Mouse (Mus musculus): ENCODE measurements around the gene Ccdc160. TPM values are rescaled to one million over a fixed set of nuclear protein-coding genes. Genes with fewer than 3 reads are reported as not detected.

Ccdc160 gene
- total RNA-seq (2023) = not detected

DNA sequence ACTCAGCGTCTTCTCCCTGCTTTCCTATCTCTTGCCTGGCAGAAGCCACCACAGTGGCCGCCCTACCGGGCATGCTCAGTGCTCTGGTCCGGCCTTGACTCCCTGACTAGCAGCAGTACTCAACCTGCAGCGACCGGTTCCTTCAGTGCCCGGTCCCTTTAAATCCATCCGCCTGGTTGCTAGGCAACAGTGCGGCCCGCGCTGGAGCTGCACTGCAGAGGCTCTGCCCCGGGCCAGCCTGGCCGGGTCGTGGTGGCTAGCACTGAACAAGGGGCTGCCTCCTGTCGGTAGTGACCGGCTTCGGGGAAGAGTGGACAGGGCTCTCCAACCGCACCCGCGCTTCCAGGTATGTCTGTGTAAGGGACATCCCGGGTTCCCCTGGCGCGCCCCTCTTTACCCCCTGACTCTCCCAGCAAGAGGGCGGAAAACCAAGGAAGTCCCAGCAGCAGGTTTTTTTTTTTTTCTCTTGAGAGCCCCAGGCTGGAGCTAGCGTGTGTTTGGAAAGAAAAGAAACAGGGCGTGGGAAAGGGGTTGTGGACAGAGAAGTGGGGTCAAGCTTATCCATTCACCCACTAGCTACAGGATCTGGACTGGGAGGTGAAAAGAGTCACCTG, at the start of gene Ccdc160:
Gene Ccdc160 (plus strand): TSS at position 221 of the 614 bp plus-strand sequence.

Other genes with a start within 250 kb of the Ccdc160 start
- gene Gpc3, start 177.2 kb upstream of the Ccdc160 start, total RNA-seq (2023) = under 1 TPM; 0.49 to 0.50 TPM
- gene Phf6, start 121.1 kb downstream of the Ccdc160 start, total RNA-seq (2023) = 10 to 100 TPM; 12.4 to 12.6 TPM
- gene Hprt, start 196.9 kb downstream of the Ccdc160 start, total RNA-seq (2023) = 10 to 100 TPM; 57.4 to 69.6 TPM

Measured in neutrophil, adult 83 days (primary cell).